Mouse (Mus musculus) cerebellum, adult 2 months (tissue): ENCODE data around the gene Gli1. TPM values are rescaled to one million over a fixed set of nuclear protein-coding genes. Genes with fewer than 3 reads are reported as not detected.
A peak's percentile ranks its signal among the peaks of the same experiment; 100 is the strongest.
"Not testable (repeated sequence)": the region's sequence is repeated elsewhere in the genome, so short reads cannot be mapped to it uniquely, and the experiment has no call there.

Experiments
- DNase-seq, 2 experiments: peaks; one replicate each; pipeline ENCODE4 v3.0.0; 2021
- H3K27ac ChIP-seq: fragments of 200-500 bp; 2 replicates; pipeline ENCODE4 v1.5.1; 2012; ENCODE audit warnings: low read length, control low read depth, inconsistent platforms; ENCODE audit not compliant: insufficient read depth
- H3K27me3 ChIP-seq: fragments of 200-500 bp; 2 replicates; pipeline ENCODE4 v1.6.1; 2012; ENCODE audit warnings: inconsistent platforms, mild to moderate bottlenecking, low read length, moderate library complexity; ENCODE audit not compliant: control insufficient read depth, insufficient read depth
- H3K4me1 ChIP-seq: fragments of 200-500 bp; 2 replicates; pipeline ENCODE4 v1.6.1; 2011; ENCODE audit warnings: low read length; ENCODE audit not compliant: control insufficient read depth, insufficient read depth
- H3K4me3 ChIP-seq: fragments of 200-500 bp; replicated peaks from 2 replicates; pipeline ENCODE3; 2011; ENCODE audit warnings: mild to moderate bottlenecking, low read depth, low read length, control low read depth; ENCODE audit not compliant: insufficient read depth
- CTCF ChIP-seq: fragments of 200-500 bp; IDR thresholded peaks from 2 replicates; pipeline ENCODE4 v1.5.1; 2011; ENCODE audit warnings: low read depth, mild to moderate bottlenecking, control low read depth, low read length, moderate library complexity, borderline replicate concordance; ENCODE audit not compliant: insufficient read depth
- POLR2A ChIP-seq: fragments of 200-500 bp; IDR thresholded peaks from 2 replicates; pipeline ENCODE4 v1.6.1; 2011; ENCODE audit warnings: low read length, control low read depth, borderline replicate concordance; ENCODE audit not compliant: insufficient read depth
- WGBS: fragments of 180-500 bp; shearing (Covaris S2); methylation state at CpG from one replicate; pipeline ENCODE4 v1.1.7; 2018; 5-methylcytosine and 5-hydroxymethylcytosine counted together
- polyA plus RNA-seq: library from polyadenylated mRNA; depleted of rRNA; stranded (reverse); fragments of >200 nt; gene quantifications from 2 replicates; pipeline ENCODE4 v1.2.3, GENCODE M21; 2012

Gene Gli1
- polyA plus RNA-seq, 1 experiment: 10.6 TPM

DNA sequence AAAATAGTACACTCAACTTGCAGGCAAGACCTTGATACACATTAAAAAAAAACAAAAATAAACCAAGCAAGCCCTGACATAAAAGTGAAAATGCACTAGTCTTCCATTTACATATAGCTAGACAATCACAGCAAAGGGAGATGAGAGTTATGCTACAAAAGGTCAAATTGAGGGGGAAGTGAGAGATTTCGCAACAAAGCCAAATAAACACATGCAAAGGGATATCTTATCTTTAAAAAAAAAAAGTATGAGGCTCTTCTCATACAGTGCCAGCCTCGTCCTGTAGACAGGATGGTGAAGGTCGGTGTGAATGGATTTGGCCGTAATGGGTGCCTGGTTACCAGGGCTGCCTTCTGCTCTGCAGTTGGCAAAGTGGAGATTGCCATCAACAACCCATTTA, 28.9 kb downstream of the Gli1 start:
- DNase-seq: no peak
- H3K27me3 ChIP-seq: no peaks in the 10 kb centered on the region
- H3K4me3 ChIP-seq: no peak overlapping the region
- WGBS: 70% methylated on average over 4 of the region's 4 CpGs
- no peak overlapping the region for H3K27ac ChIP-seq
- no peaks in the 10 kb centered on the region for H3K4me1 ChIP-seq
- TF ChIP-seq CTCF: no peak
- no peak for TF ChIP-seq POLR2A

DNA sequence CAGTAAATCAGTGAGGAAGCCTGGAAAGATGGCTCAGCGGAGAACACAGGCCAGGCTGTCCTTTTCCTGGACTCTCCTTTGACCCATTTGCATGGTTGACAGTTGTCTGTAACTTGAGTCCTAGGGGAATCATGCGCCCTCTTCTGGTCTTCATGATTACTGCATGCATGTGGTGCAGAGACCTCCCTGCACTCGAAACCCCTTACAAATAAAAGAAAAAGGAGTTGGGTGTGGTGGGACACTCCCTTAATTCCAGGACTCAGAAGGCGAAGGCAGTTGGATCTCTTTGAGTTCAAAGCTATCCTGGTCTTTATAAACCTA, 29.5 kb downstream of the Gli1 start:
- peak overlapping the region; percentile 23; the same call in 1 of the 2 replicates for H3K27ac ChIP-seq
- no peaks in the 10 kb centered on the region for H3K27me3 ChIP-seq
- peak; percentile 80 to 85 for DNase-seq
- WGBS: 0% methylated on average over 4 of the region's 4 CpGs
- TF ChIP-seq POLR2A (no peak), CTCF (peak; percentile 75; the same call in 1 of the 2 replicates)
- peak overlapping the region; percentile 91 for H3K4me3 ChIP-seq
- no peaks in the 10 kb centered on the region for H3K4me1 ChIP-seq

DNA sequence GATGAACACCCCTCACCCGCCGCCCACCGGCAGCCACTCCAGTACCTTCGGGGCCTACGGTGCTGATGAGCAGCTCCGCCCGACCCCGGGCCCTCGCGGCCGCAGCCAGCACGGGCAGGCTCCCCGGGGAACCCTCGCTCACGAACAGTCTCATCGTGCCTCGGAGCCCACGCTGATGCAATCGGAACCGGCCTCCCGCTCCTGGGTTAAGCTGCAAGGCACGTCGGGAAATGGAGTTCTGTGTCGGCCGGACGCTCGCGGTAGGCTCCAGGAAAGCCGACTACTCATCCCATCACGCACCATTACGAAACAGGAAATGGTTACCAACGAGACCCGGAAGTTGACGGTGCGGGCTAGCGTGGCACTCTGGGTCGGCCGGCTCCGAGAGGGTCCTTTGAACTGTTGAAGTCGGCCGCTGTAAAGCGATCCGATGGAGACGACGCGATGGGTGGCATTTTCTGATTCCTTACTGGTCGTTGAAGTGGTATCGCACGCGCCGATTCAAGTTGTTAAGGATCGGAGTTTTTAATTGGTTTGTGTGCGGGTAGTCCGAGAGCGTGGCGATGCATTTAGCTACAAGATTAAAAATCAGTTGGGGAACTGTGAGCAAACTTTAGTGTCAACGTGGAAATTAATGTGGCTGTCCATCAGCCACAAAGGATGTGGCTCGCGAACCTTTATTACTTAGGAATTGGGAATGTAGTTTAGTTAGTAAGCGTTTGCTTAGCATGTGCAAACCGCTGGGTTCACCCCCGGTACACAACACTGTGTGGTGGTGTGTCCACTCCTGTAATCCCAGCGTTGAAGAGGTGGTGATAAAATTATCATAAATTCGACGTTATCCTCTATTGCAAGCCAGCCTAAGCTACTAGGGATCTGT, 30.1 kb downstream of the Gli1 start, which contains the start of gene Mars:
TSS of gene Mars (minus strand) at position 311 of the 880 bp plus-strand sequence.
- Histone ChIP-seq H3K27ac (peak within 1 kb of the TSS; percentile 61), H3K4me3 (peak within 1 kb of the TSS; percentile 91), H3K27me3 (no peaks in the 10 kb centered on the region), H3K4me1 (no peaks in the 10 kb centered on the region)
- under 1% methylated on average over 65 of the region's 65 CpGs for WGBS
- DNase-seq: peak; percentile 95 to 97
- TF ChIP-seq POLR2A: peak; percentile 68; the same call in 1 of the 2 replicates
- TF ChIP-seq CTCF: no peak

DNA sequence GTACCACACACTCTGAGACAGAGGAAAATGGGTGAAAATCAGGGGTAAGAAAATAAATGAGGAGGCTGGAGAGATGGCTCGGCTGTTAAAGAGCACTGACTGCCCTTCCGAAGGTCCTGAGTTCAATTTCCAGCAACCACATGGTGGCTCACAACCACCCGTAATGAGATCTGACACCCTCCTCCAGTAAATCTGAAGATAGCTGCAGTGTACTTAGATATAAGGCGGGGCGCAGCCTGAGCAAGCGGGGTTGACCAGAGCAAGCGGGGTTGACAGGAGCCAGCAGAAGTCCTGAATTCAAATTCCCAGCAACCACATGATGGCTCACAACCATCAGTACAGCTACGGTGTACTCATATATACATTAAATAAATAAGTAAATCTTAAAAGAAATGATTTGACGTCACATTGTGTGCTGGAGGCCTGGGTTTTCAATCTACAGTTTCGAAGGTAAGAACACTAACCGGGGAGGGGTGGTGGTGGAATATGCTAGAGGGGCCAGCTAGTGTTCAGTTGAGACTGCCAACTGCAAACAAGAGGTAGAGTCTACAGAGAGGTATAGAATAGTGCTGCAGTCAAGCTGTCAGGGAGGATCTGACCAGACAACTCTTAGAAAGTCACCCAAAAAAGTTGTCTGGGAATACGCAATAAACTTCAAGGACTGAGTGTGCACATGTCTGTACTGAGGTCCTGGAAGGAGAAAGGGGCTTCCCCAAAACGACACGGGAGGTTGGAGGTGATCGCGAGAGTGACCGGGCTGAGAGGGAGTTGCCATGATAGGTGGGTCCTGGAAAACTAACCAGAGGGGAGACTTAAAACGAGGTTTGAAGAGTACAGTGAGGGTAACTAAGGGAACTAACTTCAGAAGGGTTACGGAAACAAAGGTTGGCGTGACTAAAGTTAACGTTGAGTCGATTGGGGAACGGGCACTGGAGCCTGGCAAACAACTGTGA, 31.0 kb downstream of the Gli1 start:
- DNase-seq: no peak
- TF ChIP-seq POLR2A: no peak
- TF ChIP-seq CTCF: no peak
- Histone ChIP-seq H3K27ac (peak overlapping the region; percentile 61), H3K27me3 (no peaks in the 10 kb centered on the region), H3K4me1 (no peaks in the 10 kb centered on the region), H3K4me3 (peak overlapping the region; percentile 91)
- 35% methylated on average over 23 of the region's 23 CpGs for WGBS

DNA sequence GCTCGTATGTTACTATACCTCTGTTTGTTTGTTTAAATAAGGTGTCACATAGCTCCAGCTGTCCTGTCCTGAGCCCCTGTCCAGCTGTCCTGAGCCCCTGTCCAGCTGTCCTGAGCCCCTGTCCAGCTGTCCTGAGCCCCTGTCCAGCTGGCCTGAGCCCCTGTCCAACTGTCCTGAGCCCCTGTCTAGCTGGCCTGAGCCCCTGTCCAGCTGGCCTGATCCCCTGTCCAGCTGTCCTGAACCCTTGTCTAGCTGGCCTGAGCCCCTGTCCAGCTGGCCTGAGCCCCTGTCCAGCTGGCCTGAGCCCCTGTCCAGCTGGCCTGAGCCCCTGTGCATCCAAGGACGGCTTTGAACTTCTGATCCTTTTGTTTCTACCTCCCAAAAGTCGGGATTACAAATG, 32.6 kb downstream of the Gli1 start:
- DNase-seq, H3K27ac ChIP-seq, H3K4me3 ChIP-seq, H3K27me3 ChIP-seq, H3K4me1 ChIP-seq: not testable (repeated sequence)
- WGBS: 51% methylated on average over 3 of the region's 3 CpGs

DNA sequence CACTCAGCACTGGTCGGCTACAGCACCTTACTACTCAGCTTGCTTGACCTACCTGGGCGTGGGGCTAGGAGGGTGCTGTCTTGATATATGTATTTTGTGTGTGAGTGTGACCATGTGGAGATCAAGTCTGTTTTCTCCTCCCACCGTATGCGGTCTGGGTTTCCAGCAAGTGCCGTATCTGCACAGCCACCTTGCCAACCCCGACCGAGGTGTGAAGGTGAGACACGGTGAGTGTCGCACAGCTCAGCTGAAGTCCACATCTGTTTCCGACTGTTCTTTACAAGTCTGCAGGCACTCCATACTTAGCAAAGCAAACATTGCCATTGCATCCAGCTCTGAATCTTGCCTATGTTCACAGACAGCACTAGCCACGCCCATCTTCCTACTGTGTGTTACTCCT, 38.6 kb downstream of the Gli1 start:
- Histone ChIP-seq H3K4me3 (no peak overlapping the region), H3K27me3 (no peaks in the 10 kb centered on the region), H3K4me1 (no peaks in the 10 kb centered on the region), H3K27ac (no peak overlapping the region)
- no peak for TF ChIP-seq CTCF
- no peak for TF ChIP-seq POLR2A
- DNase-seq: no peak
- 93% methylated on average over 11 of the region's 11 CpGs for WGBS

DNA sequence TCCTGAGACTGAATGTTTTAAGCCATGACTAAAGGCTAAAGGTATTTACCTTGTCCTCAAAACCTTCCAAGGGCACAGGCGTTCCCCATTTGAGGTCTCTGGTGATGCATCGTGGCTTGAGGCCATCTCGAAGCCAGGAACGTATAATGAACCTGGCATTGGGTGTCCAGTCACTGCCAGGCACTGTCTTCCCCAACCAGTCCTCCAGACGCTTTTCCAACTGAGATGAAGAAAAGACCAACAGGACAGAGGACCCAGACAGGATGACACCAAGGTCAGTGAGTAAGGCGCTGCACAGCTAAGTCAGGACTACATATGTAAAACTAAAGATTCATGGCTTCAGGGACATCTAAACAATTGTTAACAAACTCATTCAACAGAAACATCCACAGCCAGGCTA, 41.4 kb downstream of the Gli1 start:
- WGBS: 85% methylated on average over 6 of the region's 6 CpGs
- Histone ChIP-seq H3K4me1 (no peaks in the 10 kb centered on the region), H3K27me3 (no peaks in the 10 kb centered on the region), H3K4me3 (no peak overlapping the region), H3K27ac (no peak overlapping the region)
- TF ChIP-seq POLR2A (no peak), CTCF (no peak)
- no peak for DNase-seq

DNA sequence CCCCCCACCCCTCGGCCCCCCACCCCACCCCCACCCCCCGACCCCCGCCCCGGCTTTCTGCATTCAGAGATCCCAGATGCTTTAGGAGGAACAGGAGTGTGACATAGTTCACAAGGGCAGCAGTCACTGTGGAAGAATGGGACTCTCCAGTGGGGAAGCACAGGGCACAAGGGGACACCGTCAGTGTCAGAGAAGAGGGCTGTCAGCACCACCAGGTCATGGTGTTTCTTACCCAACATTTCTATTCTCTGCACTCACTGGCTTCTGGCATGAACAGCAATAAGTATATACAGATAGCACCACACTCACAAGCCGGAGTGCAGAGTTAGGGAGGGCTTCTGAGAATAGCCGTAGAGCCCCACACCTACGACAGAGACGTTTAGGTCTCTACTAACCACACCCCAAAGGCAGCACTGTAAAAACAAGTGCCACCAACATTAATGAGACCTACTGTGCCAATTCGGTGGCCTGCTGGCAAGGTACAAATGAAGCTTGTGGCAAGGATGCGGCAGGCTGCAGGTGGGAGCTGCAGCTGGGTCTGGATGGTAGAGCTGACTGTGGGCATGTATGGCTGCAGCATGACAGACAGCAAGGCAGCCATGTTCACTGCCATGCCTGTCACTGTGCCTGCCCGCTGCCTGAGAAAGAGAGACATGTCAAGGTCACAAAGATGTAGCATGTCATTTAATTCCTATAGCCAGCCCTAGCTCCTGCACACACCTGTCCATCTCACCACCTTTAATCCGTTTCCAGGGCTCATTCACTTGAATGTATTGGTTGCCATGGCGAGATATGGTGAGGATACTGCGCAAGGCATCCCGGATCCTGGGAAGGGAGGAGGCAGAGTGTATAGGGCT, 44.5 kb downstream of the Gli1 start:
- TF ChIP-seq CTCF (no peak), POLR2A (no peak)
- no peaks in the 10 kb centered on the region for H3K4me1 ChIP-seq

More for the DNA sequence above, 44.5 kb downstream of the Gli1 start:
- Histone ChIP-seq H3K27ac (no peak overlapping the region), H3K4me3 (no peak overlapping the region), H3K27me3 (no peaks in the 10 kb centered on the region)
- no peak for DNase-seq
- WGBS: 89% methylated on average over 16 of the region's 16 CpGs
